In the genomic region with DNA sequence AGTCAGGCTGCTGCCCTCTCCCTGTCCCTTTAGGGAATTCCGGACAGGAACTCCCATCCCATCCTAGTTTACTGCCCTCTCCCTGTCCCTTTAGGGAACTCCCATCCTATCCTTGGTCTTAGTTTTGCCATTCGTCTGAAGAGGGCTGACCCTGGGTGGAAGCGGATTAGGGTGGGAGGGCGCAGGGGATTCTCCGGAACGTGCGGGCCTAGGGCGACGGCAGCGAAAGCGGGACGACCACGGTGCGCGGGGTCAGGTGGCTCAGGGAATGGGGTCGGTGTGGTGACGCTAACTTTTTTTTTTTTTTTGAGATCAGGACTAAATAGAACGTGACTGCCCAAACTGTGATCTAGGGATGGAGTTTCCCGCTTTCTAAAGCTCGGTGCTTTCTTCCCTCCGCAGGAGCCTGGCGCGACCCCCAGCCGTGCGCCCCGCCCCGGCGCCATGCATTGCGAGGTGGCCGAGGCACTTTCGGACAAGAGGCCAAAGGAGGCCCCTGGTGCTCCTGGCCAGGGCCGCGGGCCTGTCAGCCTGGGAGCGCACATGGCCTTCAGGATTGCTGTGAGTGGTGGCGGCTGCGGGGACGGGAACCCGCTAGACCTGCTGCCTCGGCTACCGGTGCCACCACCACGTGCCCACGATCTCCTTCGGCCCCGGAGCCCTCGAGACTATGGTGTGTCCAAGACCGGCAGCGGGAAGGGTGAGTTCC, we compare ENCODE assay signal across 8 mouse cellular contexts. TPM values are rescaled to one million over a fixed set of nuclear protein-coding genes. Genes with fewer than 3 reads are reported as not detected.
DNase-seq lines count a peak whose midpoint lies in the region; ATAC-seq and TF ChIP-seq lines count a peak whose summit lies in the region.

No protein-coding gene starts in this region.

- 1% methylated on average over 47 of the region's 47 CpGs for WGBS in forebrain, embryonic 11.5 days
- WGBS in limb, embryonic 10.5 days = 1% methylated on average over 47 of the region's 47 CpGs

- TF ChIP-seq CTCF in layer of hippocampus, adult 2 months (conservative IDR thresholded peaks at IDR 0.05) = no peak; the same call in 1 of the 2 replicates

- no peak for DNase-seq in layer of hippocampus, adult 2 months (ENCODE audit: low spot score in 2 of 2)
- no peak for DNase-seq in layer of hippocampus, postnatal 25 days (ENCODE audit: extremely low spot score in 1 of 2, low spot score in 1 of 2)
- DNase-seq in forebrain, embryonic 11.5 days (ENCODE audit: low spot score) = no peak
- peak; percentile 66 for DNase-seq in limb, embryonic 10.5 days (ENCODE audit: low spot score)
- DNase-seq in retina, embryonic 14.5 days (ENCODE audit: low spot score) = peak; percentile 31
- no peak for DNase-seq in yolk sac, embryonic 10.5 days (ENCODE audit: low spot score)
- no peak for DNase-seq in adrenal gland, adult 8-10 months
- no peak for DNase-seq in left cerebral cortex, adult 8-10 months (ENCODE audit: low spot score in 2 of 2)

- no peaks in the 10 kb centered on the region for H3K9me3 ChIP-seq in forebrain, embryonic 11.5 days (ENCODE audit: control insufficient read depth, low read length)
- H3K9me3 ChIP-seq in limb, embryonic 10.5 days (replicated peaks) = no peaks in the 10 kb centered on the region

- peak overlapping the region; percentile 98 for H3K4me2 ChIP-seq in forebrain, embryonic 11.5 days (ENCODE audit: low read depth, low read length, severe bottlenecking)

- peak overlapping the region; percentile 65 for H3K4me3 ChIP-seq in layer of hippocampus, adult 2 months
- peak overlapping the region; percentile 63 for H3K4me3 ChIP-seq in forebrain, embryonic 11.5 days (ENCODE audit: low read depth, low read length)
- H3K4me3 ChIP-seq in limb, embryonic 10.5 days = peak overlapping the region; percentile 72

- peak; percentile 29; the same call in 1 of the 2 replicates for ATAC-seq in forebrain, embryonic 11.5 days (replicated peaks; ENCODE audit: low FRiP score)

- peaks cover 43% of the 10 kb centered on the region for H3K27me3 ChIP-seq in forebrain, embryonic 11.5 days (ENCODE audit: control insufficient read depth, insufficient read depth, low read length)
- peaks cover 88% of the 10 kb centered on the region for H3K27me3 ChIP-seq in limb, embryonic 10.5 days (ENCODE audit: low read depth, poor library complexity, severe bottlenecking)

- H3K36me3 ChIP-seq in forebrain, embryonic 11.5 days (ENCODE audit: control insufficient read depth, insufficient read depth, low read length) = no peaks in the 10 kb centered on the region
- no peaks in the 10 kb centered on the region for H3K36me3 ChIP-seq in limb, embryonic 10.5 days

- peaks cover 10% of the 10 kb centered on the region; the same call in 1 of the 2 replicates for H3K4me1 ChIP-seq in forebrain, embryonic 11.5 days (replicated peaks; ENCODE audit: control insufficient read depth, insufficient read depth, low read length)
- peaks cover 56% of the 10 kb centered on the region for H3K4me1 ChIP-seq in limb, embryonic 10.5 days

- H3K9ac ChIP-seq in forebrain, embryonic 11.5 days (ENCODE audit: low read length) = peak overlapping the region; percentile 58

- H3K27ac ChIP-seq in layer of hippocampus, adult 2 months = no peak overlapping the region
- H3K27ac ChIP-seq in forebrain, embryonic 11.5 days (ENCODE audit: low read depth, low read length) = no peak overlapping the region
- H3K27ac ChIP-seq in limb, embryonic 10.5 days = peak overlapping the region; percentile 82

RNA-seq across cellular contexts. Expression of a gene that starts 1.0 kb away (rescaled TPM):
- 1 to 10 TPM in 1 of 2 experiments, under 1 TPM in 1; 0.64 to 2.5 TPM for total RNA-seq in layer of hippocampus, adult 2 months (2021)
- total RNA-seq in layer of hippocampus, postnatal 25 days (2021) = 1 to 10 TPM in 1 of 2 experiments, under 1 TPM in 1; 0.44 to 1.2 TPM
- polyA plus RNA-seq in forebrain, embryonic 11.5 days (2014; fragmentation: Nextera tagmentation; extraction: Ambion mirVana) = 3.6 and 5.5 TPM in 2 replicates
- polyA plus RNA-seq in limb, embryonic 10.5 days (2016; fragmentation: Nextera tagmentation; extraction: Ambion mirVana) = 5.1 and 9.9 TPM in 2 replicates
- 1 to 10 TPM in 1 of 4 experiments, under 1 TPM in 3; 0.32 to 2.6 (median 0.79) TPM for total RNA-seq in adrenal gland, adult 8-10 months (2022)
- 1 to 10 TPM in 3 of 4 experiments, under 1 TPM in 1; 0.89 to 2.8 (median 1.2) TPM for total RNA-seq in left cerebral cortex, adult 8-10 months (2022)

Comparison
In these comparisons a context has a peak if more than half of its experiments do, and no peak if none do; other contexts are left out.
1. DNase-seq: peak in limb, embryonic 10.5 days (single experiment) and retina, embryonic 14.5 days (single experiment); none in layer of hippocampus, adult 2 months (0 of 2), layer of hippocampus, postnatal 25 days (0 of 2), forebrain, embryonic 11.5 days (single experiment), yolk sac, embryonic 10.5 days (single experiment), adrenal gland, adult 8-10 months (single experiment) and left cerebral cortex, adult 8-10 months (0 of 2).
2. Peak in every context shown above with its lines, with median percentiles within 50 percentile points of each other: H3K4me3 ChIP-seq.